Mouse (Mus musculus): ENCODE measurements around the gene Lrrc37a.

DNA sequence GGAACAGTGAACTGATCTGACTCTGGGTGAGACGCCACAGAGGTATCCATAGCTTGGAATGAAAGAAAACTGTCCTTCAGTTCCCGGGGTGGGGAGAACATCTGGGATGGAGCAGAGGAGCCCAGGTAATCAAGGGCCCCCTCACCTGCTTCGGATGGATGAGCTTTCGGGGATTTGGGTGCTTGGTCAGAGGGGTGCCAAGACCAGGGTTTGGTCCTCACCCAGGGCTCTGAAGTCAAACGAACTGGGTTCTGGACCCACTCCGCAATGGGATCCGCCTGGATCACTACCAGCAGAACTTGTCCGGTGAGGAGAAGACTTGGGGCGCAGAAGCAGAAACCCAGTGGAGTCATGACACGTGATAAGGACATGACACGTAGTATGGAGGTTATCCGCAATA lies at the start of gene Lrrc37a:
- no peak for TF ChIP-seq POLR2A (IDR thresholded peaks at IDR 0.05; ENCODE audit: extremely low read depth, insufficient read depth, low read length)
- no peak for TF ChIP-seq CTCF (IDR thresholded peaks at IDR 0.05; ENCODE audit: extremely low read depth, insufficient read depth, low read length)

Measured in cortical plate, adult 2 months (tissue).